Mouse (Mus musculus): ENCODE measurements around the gene Btd.

DNA sequence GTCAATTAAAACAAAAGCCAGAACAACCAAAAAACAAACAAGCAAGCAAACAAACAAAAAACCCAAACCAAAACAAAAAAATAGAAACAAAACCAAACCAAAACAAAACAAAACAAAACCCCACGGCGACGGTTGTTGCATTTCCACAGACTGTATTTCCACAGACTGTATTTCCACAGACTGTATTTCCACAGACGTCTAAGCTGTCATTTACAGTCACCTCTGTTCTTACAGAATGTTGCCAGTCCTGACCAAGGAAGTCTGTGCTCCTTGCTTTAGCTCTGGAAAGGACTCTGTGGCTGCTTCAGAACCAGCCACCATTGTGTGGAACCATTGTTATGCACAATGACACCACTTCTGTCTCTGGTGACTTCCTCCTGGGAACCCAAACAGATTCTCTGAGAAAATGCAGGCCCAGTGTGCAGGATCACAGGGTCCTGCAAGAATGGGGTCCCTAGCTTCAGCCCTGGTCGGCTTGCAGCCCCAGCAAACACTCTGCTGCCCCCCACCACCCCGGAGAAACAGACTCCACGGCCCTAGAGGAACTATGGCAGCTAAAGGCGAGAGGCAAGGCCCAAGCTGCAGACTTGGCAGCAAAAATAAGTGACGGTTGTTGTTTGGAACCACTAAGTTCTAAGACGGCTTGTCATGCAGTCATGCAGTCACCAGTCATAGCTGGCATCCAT, 30.9 kb downstream of the Btd start:
- no peak for TF ChIP-seq CTCF (IDR thresholded peaks at IDR 0.05; ENCODE audit: control insufficient read depth, insufficient read depth, insufficient read length)
- TF ChIP-seq MAX (IDR thresholded peaks at IDR 0.05) = no peak
- no peak for TF ChIP-seq CEBPB (IDR thresholded peaks at IDR 0.05; ENCODE audit: low read depth)
- no peak for TF ChIP-seq MYOD1 (IDR thresholded peaks at IDR 0.05; ENCODE audit: control insufficient read depth, insufficient read length, low read depth)
- no peak for TF ChIP-seq FOSL1 (IDR thresholded peaks at IDR 0.05; ENCODE audit: insufficient read depth, low read length, poor library complexity, severe bottlenecking)
- no peak for TF ChIP-seq MYOG (IDR thresholded peaks at IDR 0.05; ENCODE audit: control insufficient read depth, extremely low read depth, insufficient read length)
- no peak for TF ChIP-seq USF1 (IDR thresholded peaks at IDR 0.05; ENCODE audit: low read depth)

Data from C2C12 (cell line).